Mouse (Mus musculus): ENCODE data around the gene Zfp708.

- TF ChIP-seq CTCF (IDR thresholded peaks at IDR 0.05; ENCODE audit: borderline replicate concordance, insufficient read depth, low read length) (no peak), POLR2A (IDR thresholded peaks at IDR 0.05; ENCODE audit: low read depth, low read length) (no peak)
Measured at GRCm38 (mm10) chr13:67081946-67082345, 15.8 kb downstream of the Zfp708 start.
